Mouse (Mus musculus): ENCODE data around the gene Ptpn7.

Gene Ptpn7

GRCm38 (mm10) chr1:135129543-135130183 is 2.8 kb upstream of the Ptpn7 start:
- DNase-seq (ENCODE audit: low spot score), result no peak

GRCm38 (mm10) chr1:135130376-135131018 is 2.0 kb upstream of the Ptpn7 start:
- no peak for DNase-seq (ENCODE audit: low spot score)

GRCm38 (mm10) chr1:135131034-135131433 is 1.5 kb upstream of the Ptpn7 start:
- no peak for DNase-seq (ENCODE audit: low spot score)

- DNase-seq (ENCODE audit: low spot score), result no peak
These were observed 940 bp upstream of the Ptpn7 start for GRCm38 (mm10) chr1:135131560-135131959.

- no peak for DNase-seq (ENCODE audit: low spot score)
These were observed 431 bp downstream of the Ptpn7 start for GRCm38 (mm10) chr1:135132893-135133369.

GRCm38 (mm10) chr1:135133678-135134435 is 1.4 kb downstream of the Ptpn7 start:
- DNase-seq (ENCODE audit: low spot score), result no peak

GRCm38 (mm10) chr1:135135111-135135787 is 2.7 kb downstream of the Ptpn7 start:
- no peak for DNase-seq (ENCODE audit: low spot score)

DNA sequence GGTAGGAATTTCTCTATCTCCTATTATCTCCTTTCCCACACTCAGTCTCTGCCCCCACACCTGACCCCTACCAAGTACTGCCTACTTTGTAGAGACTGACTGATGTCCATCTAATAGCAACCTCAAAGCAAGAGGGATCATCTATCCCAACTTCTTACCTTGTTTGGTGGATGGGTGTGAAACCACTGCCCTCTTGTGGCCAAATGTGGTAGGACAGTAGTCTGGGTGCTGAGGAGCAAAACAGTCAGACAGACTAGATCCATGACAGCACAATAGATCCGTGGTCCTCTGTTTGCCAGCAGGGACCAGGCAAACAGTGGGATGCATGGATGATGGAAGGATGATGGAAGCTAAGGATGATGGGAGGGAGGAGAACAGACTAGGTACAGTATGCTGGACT is 4.0 kb downstream of the Ptpn7 start:
- no peak for DNase-seq (ENCODE audit: low spot score)

- DNase-seq (ENCODE audit: low spot score), result no peak
These were observed 7.4 kb downstream of the Ptpn7 start for GRCm38 (mm10) chr1:135139906-135140305.

DNA sequence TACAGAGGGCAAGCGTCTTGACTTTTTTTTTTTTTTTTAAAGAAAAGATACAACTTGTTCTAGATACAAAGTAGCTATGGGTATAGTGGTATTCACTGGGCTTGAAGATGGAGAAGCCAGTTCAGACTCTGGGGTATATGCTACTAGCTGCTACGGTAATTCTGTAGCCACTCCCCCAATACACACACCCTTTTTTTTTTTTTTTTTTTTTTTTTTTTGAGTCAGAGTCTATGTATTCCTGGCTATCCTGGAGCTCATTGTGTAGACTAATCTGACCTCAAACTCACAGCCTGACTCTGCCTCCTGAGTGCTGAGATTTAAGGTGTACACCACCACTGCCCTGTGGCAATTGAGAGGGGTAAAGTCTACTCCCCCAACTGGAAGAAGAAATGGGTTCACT is 10.0 kb downstream of the Ptpn7 start:
- no peak for DNase-seq (ENCODE audit: low spot score)

GRCm38 (mm10) chr1:135143940-135144339 is 11.4 kb downstream of the Ptpn7 start:
- no peak for DNase-seq (ENCODE audit: low spot score)

DNA sequence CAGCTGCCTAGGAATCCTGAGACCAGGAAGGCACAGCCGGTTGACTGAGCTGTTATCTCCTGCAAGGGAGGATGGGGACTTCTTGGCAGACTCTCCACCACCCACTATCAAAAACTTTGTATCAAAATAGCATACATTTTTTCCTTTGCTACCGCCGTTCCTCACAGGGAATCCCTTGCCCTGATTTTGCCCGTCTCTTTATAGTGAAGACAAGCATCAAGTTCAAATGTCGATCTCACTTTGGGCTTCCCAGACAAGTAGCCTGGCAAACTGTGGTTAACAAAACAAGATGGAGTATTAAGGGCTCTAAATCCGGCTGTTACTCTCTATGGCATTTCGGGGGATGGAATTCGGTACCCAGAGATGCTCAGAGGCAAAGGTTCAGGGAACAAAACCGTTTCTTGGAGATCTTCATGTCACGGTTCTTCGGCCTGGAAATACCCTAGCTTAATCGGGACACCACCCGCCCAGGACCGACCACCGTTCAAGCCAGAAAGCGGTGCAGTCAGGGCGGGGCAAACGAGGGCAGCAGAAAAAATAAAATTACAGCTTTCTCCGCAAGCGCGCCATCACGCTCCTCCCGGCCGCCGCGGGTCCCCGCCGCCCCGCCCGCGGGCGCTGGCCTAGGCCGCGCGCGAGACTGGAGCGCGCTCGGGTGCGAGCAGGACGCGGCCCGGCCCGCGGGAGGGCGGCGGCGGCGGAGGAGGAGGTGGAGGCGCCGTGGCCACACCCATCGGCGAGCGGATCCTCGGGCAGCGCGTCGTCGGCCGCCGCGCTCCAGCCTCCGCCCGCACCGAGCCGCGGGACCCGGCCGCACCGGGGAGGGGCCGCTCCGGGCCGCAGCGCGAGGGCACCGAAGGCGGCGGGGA is 13.8 kb downstream of the Ptpn7 start, which contains the start of gene Arl8a:
Arl8a (plus strand) TSS at position 748 of the 869 bp plus-strand sequence.
- DNase-seq (ENCODE audit: low spot score), result no peak

DNA sequence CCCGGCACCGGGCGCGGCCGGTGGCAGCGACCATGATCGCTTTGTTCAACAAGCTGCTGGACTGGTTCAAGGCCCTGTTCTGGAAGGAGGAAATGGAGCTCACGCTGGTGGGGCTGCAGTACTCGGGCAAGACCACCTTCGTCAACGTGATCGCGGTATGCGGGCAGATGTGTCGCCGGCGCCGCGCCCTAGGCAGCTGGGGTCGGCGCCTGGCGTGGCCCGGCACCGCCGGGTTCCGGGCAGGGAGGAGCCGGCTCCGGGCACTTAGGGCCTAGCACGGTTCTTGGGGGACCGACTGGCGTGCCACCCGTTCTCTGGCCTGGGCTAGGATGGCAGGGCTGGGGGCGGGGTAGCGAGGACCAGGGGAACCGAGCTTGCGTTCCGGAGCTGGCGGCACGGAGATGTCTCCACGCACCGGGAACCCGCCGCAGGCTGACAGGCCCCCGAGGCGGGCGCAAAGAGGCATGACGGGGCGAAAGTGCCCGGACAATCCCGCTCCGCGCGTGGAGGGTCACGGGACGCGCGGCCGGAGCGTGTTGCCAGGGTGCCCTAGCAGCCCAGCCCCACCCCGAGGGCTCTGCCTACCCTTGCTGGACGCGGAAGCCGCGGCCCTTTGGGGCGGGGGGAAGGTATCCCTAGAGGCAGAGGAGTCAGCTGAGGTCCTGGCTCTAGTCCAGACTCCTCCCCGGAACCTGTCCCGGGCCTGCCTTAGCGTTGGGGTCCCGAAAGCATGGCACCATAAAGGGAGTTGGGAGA is 14.6 kb downstream of the Ptpn7 start:
- DNase-seq (ENCODE audit: low spot score), result peak; percentile 71

GRCm38 (mm10) chr1:135147702-135148058 is 15.2 kb downstream of the Ptpn7 start:
- DNase-seq (ENCODE audit: low spot score), result no peak

- no peak for DNase-seq (ENCODE audit: low spot score)
These were observed 16.0 kb downstream of the Ptpn7 start for GRCm38 (mm10) chr1:135148476-135148875.

DNA sequence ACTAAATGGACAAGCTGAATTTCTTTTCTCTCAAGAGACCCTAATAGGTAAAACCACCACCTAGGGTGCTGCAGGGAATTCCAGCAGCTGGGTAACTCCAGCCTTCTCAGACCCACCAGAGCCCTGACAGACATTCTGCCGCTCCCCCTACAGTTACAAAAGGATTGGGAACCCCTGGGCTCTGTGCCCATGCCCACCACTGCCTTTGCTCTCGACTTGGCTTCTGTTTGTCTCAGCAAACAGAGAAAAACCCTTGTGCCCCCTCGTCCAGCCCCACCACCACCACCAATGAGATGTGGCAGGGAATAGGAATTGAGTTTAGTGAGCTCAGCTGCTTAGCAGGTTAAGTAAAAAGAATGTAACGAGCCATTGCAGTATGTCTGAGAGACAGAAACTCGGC is 16.5 kb downstream of the Ptpn7 start:
- no peak for DNase-seq (ENCODE audit: low spot score)

DNA sequence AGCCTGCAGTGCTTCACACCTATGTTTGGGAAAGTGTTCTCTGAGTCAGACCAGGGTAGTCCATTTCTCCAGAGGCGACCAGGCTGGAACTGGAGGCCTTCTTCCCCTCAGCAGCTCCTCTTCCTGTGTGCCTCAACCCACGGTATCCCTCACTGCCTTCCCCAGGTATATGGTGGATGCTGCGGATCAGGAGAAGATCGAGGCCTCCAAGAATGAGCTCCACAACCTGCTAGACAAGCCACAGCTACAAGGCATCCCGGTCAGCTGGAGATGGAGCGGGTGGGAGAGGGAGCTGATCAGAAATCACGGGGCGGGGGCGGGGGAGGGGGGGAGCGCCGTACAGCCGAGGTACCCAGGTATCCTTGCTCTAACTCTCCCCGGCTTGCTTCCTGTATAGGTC is 21.5 kb downstream of the Ptpn7 start:
- no peak for DNase-seq (ENCODE audit: low spot score)

DNA sequence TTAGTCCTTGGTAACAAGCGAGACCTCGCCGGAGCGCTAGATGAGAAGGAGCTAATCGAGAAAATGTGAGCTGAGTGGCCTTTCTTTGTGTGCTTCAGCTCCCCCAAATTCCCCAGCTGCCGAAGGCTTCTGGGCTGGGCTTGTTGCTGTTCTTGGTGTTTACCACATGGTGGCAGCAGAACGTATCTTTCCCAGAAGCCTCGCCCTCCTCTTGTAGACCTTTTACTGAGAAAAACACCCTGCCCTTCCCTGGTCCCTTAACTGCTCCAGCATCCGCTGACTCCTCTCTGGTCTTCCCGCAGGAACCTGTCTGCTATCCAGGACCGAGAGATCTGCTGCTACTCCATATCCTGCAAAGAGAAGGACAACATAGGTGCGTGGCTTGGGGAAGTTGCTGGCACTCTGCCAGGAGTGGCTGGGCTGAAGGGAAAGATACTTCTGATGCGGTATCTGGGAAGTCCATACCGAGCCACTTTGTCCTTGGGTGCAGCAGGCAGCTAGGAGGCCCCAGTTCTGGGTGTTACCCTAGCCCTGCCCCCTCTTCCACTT is 22.0 kb downstream of the Ptpn7 start:
- peak; percentile 72 for DNase-seq (ENCODE audit: low spot score)

DNA sequence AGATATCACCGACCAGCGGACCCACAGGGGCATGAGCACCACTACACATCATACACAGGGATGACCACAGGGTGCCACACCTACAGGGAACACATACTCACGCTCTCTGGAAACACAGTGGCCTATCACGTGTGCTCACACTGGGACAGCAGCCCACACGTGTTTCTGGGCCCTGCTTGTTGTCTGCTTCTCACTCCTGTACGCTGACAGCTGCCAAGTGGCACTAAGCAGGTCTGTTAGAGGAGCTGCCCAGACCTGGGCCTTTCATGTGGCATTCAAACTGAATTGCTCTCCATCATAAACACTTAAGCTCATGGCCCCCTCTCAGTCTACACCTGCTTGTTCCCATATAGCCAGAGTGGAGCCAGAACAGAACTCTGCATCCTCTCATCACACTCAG is 23.8 kb downstream of the Ptpn7 start:
- DNase-seq (ENCODE audit: low spot score), result no peak

GRCm38 (mm10) chr1:135158633-135159032 is 26.1 kb downstream of the Ptpn7 start:
- DNase-seq (ENCODE audit: low spot score), result no peak

All from layer of hippocampus, adult 9-10 months (tissue).